Mouse (Mus musculus): ENCODE data around the gene Pknox2.

- TF ChIP-seq CTCF (IDR thresholded peaks at IDR 0.05; ENCODE audit: control insufficient read depth, insufficient read depth, low read length) (no peak), POLR2A (IDR thresholded peaks at IDR 0.05; ENCODE audit: borderline replicate concordance, control insufficient read depth, low read depth, low read length) (no peak)
Measured at GRCm38 (mm10) chr9:37144696-37145095, 2.5 kb downstream of the Pknox2 start.

All from bone marrow, adult 2 months (tissue).